Mouse (Mus musculus) kidney, postnatal 25 days (tissue): Measurements from ENCODE around the gene Ddx31.

Source experiments
- DNase-seq, 2 experiments: peaks; one replicate each; pipeline ENCODE4 v3.0.0; 2021; ENCODE audit warnings: mixed read lengths in 2 of 2

Ddx31 gene

GRCm38 (mm10) chr2:28867495-28867894 is 27.3 kb downstream of the Ddx31 start:
- DNase-seq: no peak

- DNase-seq: no peak
Measured at GRCm38 (mm10) chr2:28875554-28875953, 35.3 kb downstream of the Ddx31 start.

GRCm38 (mm10) chr2:28881275-28881674 is 41.1 kb downstream of the Ddx31 start:
- DNase-seq: peak; percentile 45 to 57

GRCm38 (mm10) chr2:28882047-28882446 is 41.8 kb downstream of the Ddx31 start:
- no peak for DNase-seq

GRCm38 (mm10) chr2:28882826-28883485 is 42.8 kb downstream of the Ddx31 start:
- DNase-seq: no peak

- no peak for DNase-seq
Measured at GRCm38 (mm10) chr2:28884914-28885313, 44.7 kb downstream of the Ddx31 start.

GRCm38 (mm10) chr2:28892796-28893195 is 52.6 kb downstream of the Ddx31 start:
- peak; percentile 11 to 58 for DNase-seq

GRCm38 (mm10) chr2:28893526-28893925 is 53.3 kb downstream of the Ddx31 start:
- no peak for DNase-seq

GRCm38 (mm10) chr2:28895876-28896275 is 55.7 kb downstream of the Ddx31 start:
- DNase-seq: no peak

GRCm38 (mm10) chr2:28897340-28897899 is 57.2 kb downstream of the Ddx31 start:
- no peak for DNase-seq

GRCm38 (mm10) chr2:28902291-28902690 is 62.1 kb downstream of the Ddx31 start:
- no peak for DNase-seq

- DNase-seq: no peak
Measured at GRCm38 (mm10) chr2:28903871-28904270, 63.7 kb downstream of the Ddx31 start.

- no peak for DNase-seq
Measured at GRCm38 (mm10) chr2:28904786-28905185, 64.6 kb downstream of the Ddx31 start.

- peak; percentile 45 to 78 for DNase-seq
Measured at GRCm38 (mm10) chr2:28905561-28905960, 65.4 kb downstream of the Ddx31 start.

GRCm38 (mm10) chr2:28907691-28908388 is 67.6 kb downstream of the Ddx31 start:
- no peak for DNase-seq

- DNase-seq: peak in 1 of 2 experiments; percentile 40
Measured at GRCm38 (mm10) chr2:28908389-28909153, 68.4 kb downstream of the Ddx31 start.

GRCm38 (mm10) chr2:28909186-28909817 is 69.1 kb downstream of the Ddx31 start:
- no peak for DNase-seq

GRCm38 (mm10) chr2:28909818-28910710 is 69.9 kb downstream of the Ddx31 start:
- DNase-seq: no peak

GRCm38 (mm10) chr2:28910877-28911276 is 70.7 kb downstream of the Ddx31 start:
- no peak for DNase-seq

- DNase-seq: no peak
Measured at GRCm38 (mm10) chr2:28911331-28912038, 71.3 kb downstream of the Ddx31 start.
